Mouse (Mus musculus) natural killer cell, adult 2 months (primary cell): ENCODE data around the gene Arhgap44.

Source experiments
- DNase-seq, 2 experiments: peaks; one replicate each; pipeline ENCODE4 v3.0.0; 2022; ENCODE audit warnings: low spot score in 2 of 2

The Arhgap44 gene

DNA sequence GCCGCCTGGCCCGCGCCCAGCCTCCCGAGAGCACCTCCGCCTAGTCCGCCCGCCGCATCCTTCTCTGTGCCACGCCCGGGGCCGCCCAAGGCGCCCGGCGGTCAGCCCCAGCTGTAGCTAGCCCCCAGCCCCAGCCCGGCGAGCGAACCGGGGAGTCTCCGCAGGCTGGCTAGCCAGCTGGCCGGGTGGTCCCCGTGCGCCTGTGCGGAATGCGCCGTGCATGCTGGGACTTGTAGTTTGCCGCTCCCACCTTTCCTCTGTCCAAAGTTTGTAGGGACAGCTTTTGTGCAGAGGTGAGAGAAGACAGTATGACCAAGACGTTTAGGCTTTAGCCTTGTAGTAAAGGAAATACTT, at the start of gene Arhgap44:
Gene Arhgap44, minus strand, starts transcription at position 195 of the 354 bp plus-strand sequence.
- DNase-seq: no peak

DNA sequence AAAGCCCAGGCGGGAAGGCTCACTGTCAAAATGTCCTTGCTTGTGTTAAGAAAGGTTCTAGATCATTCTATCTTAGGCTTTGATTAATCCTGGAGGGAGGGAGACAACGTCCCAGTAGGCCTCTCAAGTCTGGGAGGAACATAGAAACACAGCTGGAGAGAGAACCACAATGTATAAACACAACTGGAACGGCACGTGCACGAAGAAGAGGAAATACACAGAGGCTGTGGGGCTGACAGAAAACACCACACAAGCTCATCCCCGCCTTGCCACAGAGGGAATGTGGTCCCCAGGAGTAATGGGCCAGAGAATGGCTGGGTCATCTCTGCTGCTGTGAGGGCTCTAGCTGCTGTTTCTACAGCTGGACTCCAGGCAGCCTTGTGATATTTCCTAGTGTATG, 48.9 kb upstream of the Arhgap44 start:
- DNase-seq: no peak

DNA sequence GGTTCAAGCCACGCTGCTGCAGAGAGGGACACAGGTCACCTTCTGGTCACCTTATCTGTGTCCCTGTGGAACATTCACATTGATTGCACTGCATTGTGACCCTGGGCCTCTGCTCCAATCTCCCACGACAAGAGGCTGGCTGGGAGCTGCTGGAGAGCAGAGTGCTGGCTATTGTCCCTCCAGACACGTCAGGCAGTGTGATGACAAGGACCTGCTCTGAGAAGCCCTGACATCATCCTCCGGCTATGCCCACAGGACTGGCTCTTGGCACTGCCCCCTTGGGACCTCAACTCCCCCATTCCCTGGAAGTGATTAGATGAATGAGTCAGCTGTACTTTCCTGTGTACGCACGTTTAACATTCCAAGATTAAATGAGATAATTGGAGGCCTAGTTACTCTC, 46.7 kb upstream of the Arhgap44 start:
- no peak for DNase-seq

DNA sequence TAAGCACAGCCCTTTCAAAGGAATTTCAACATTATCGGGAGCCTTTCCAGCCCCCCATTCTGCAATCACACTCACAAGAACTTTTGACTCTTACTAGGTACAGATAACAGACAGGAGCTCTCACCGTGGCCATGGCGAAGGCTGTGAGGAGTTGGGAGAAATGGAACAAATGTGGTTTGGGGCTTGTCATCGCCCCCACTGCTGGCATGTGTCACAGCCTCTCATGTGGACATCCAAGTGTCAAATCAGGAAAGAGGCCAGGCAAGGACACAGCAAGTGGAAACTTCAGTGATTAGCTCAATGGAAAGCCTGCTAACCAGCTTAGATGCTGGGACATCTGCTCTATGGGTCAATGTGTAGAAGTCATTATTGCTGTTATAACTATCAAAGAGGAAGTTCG, 42.5 kb upstream of the Arhgap44 start:
- DNase-seq: no peak

DNA sequence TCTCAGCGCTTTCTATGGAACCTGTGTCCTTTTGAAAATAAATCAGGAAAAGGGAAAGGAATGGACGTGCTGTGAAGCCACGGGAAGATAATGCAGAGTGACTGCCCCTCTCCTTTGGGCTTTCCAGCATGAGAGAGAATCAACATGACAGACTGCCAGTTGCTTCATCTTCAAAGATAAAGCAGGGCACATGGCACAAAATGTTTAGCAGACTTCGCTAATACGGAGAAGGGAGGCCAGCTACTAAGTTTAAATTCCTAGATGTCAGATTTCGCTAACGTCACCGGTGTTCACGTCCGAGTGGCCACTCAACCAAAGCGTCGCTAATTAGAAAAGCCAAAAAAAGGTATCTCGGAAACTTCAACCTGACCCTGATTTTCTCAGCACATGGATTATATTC, 41.9 kb upstream of the Arhgap44 start:
- DNase-seq: no peak

DNA sequence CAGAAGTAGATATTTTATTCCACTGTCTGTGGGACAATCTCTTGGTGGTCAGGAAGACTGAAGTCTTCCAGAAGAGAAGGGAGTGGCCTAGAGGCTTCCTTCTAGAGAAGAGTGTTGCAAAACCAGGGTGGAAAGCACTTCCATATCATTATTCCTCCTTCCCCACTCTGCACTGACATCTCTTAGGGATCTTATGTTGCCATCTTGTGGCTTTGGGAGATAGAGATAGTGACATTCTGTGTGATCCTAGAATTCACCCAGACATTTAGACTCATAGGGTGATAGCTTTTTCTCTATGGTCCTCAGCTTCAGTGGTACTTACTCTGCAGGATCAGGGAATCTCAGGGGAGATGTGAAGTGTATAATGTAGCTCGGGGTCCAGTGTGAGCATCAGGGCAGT, 40.3 kb upstream of the Arhgap44 start:
- no peak for DNase-seq

DNA sequence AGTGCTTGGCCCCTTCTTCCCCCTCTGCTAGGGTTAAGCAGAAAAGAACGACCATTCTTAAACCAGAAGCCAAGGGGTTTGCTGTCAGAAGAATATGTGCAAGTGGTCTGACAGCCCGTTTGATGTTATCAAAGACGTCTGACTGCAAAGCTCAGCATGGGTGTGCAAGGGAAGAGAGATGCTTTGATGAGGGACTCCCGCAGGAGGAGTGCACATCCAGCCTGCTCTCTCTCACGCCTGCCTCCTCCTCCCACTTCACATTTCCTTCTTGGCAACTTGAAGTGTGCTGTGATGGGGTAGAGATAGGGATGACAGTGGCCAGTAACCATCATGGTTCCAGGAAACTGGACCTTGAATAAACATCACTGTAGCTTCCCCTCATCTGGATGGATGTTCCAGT, 39.5 kb upstream of the Arhgap44 start:
- no peak for DNase-seq

DNA sequence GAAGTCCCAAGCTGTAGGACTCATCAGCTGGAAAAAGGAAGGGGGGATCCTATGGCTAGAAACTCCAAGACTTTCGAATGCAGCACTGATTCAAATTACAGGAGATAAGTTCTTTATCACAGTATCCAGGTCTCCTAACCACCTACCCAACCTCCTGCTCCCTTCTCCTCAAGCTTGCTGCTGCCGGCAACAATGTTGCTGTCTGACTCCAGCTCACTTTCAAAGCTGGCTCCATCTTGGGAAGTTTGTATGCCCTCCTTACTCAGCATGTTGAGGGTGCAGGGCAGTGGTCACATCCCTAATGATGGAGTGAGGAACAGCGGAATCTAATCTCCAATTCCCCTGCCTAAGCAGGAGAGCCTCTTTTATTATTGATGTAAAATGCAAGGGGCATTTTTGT, 35.3 kb upstream of the Arhgap44 start:
- no peak for DNase-seq

DNA sequence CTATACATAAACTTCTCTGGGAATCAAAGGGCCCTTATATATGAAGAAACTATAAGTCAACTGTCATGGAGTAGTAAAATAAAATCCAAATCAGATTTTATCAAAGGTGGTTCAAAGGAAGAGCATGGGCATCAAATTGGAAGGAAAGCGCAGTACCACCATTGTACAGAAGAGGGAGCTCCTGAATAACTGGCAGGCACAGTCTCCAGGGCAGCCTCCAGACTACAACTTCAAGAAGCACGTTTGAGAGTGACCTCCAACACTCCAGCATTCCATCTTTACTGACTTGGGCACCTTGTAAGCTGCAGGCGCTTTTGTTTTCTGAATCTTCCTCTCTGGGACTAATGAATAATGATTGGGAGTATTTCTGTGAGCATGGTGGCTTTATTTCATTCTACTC, 34.5 kb upstream of the Arhgap44 start:
- no peak for DNase-seq

DNA sequence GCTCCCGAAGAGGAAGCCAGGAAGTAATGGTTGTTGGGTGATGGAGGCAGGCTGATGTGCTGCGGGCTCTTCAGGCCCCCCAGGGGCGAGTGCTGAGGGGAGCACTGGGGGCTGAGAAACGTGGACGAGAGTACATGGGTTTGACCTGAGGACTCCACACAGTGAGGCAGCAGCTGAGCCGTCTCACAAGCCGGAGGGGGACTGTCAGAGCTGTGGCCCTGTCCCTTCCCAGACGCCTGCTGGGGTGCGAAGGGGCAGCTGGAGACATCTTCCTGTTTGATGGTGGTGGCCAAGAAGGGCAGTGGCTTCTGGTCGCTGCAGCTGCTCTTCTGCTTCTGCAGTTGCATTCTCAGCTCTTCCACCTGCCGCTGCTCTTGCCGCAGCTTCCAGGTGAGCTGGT, 24.2 kb upstream of the Arhgap44 start:
- no peak for DNase-seq

DNA sequence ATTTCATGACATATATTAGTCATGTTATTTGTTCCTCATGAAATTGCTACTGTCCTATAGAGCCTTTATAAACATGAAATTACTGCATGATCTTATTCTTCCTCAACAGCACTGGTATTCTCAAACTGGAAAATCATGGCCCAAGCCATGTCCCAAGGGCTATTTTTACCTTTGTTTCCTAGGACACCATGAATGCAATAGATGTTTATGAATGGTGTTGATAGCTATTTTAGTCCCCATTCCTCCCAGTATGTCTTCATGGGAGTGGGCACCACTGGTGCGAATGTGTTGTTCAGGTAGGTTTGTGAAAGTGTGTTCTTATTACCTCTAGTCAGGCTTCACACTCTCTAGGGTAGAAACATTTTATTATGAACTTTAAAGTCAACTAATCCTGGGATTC, 22.4 kb upstream of the Arhgap44 start:
- no peak for DNase-seq

DNA sequence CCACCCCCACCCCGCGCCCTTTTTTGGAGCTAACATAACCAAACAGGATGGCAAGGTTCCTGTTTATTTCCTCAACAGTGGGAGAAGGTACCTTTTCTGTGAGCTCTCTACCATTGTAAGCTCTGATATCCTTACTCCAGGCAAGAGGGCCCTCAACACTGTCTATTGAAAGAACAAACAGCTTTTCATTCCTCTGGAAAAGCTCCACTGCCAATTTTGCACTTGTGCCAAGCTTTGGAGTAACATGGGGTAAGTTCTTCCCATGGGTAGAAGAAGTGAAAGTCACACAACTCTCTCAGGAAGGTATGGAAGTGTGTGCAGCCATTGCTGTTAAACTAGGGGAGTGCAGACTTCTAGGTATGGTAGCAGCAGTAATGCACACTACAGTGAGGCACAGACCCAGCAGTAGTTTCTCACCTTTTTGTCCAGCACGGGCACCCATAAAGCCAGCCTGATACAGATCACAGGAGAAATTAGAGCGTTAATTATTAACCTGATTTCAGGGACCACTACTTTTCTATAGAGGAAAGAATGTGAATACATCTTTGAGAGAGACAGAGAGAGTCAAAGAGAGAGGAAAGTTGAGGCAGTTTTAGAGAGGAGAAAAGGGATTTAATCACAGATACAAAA, 7.5 kb upstream of the Arhgap44 start:
- no peak for DNase-seq

DNA sequence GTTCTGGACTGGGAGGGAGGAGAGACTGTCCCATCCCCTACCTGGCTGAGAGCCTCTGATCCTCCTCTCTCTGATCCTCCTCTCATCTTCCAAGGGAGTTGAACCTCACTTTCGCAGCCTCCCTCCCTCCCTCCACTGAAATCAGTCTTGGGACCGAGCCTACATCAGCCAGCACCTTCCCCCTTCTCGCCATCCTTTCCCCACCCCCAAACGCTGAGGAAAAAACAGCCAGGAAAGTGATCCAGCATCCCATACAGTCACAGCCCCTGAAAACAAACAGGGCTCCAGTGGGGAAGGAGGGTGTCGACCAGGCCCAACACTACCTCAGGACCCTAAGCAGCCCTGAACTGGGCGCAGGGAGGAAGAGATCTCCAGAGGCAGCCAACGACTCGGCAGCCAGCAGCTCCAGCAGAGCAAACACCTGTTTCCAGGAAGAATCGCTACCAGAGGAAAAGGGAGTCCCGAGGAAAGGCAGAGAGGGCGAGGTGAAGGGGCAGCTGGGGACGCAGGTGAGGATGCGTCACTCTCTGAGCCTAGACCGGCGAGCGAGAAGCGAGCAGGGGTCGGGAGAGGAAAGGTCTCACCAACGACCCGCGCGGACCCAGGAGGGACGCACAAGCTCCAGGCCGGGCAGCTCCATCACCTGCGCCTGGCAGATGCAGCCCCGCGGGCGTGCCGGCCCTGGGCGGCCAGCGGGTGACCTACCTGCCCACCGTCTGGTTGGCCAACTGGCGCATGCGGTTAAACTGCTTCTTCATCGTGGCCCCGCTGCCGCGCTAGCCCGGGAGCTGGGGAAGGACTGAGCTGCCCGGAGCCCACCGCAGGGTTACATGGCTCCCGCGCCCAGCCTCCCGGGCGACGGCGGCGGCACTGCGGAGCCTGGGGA, 637 bp downstream of the Arhgap44 start:
- no peak for DNase-seq

DNA sequence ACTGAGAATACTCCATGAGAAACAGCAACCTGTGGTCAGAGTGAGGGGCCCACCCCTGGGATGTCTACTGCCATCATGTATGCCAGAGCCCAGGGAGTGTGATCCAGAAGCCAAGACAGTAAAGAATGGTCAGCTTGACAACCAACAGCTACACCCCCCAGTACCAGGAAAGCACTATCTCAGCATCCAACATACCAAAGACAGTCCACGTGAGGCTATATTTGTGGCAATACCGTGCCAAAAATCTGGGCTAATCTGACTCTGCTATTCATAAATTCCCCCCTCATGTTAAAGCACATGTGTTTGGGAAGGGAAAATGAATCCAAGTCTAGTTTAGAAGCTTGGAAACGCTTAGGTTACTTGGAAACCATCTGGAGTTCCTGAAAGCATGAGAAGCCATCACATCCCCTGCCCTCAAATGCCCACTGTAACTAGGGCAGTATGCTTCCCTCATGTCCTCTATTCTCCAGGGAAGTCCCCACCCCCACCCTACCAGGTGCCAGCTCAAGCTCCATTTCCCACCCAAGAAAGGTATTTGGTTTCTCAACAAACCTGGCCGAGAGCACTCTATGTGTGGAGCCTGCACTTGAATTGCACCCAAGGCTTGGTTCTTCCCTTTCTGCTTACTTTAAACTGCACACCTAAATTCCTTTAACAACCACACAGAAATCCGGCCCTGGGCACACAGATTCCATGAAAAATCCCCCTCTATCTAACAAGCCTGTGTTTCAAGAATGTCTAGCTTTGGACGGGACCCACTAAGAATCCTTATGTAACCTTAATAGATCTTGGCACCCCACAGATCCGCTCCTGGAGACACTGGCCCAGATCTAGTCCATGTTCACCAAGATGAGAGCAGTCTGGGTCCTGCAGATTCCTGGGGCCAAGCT, 1.5 kb downstream of the Arhgap44 start:
- no peak for DNase-seq

DNA sequence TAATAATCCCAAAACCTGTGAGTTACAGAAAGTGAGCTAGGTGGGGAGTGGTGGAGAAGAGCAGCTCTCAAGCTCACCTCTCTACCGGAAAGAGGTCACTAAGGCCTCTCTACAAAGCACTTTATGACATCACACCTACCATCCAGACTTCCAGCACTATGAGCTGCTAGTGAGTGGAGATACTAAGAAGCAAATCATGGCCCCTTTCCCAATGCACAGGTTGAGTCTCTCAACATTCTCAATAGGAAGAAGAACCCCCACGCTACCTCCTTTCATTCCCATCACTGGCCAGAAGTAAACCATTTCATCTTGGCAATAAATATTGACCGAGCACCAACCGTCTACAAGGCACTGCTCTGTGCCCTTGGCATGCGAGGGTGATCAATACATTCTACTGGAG, 3.0 kb downstream of the Arhgap44 start, which contains the start of gene 1700086D15Rik:
Gene 1700086D15Rik, minus strand, starts transcription at position 101 of the 400 bp plus-strand sequence.
- no peak for DNase-seq

DNA sequence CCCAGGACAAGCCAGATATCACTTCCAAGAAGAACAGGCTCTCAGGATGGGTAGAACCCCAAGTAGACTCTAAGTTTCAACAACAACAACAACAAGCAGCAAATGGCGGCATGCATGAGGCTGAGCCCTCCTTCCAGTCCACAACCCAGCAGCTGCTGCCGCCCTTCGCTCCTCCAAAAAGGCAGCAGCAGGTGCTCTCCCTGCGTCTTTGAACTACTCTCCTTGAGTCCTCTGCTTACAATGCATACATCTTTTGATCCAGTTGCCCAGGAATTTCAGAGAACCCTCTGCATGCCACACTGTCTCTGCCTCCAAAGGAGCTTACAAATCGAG, 4.1 kb downstream of the Arhgap44 start:
- DNase-seq: no peak

DNA sequence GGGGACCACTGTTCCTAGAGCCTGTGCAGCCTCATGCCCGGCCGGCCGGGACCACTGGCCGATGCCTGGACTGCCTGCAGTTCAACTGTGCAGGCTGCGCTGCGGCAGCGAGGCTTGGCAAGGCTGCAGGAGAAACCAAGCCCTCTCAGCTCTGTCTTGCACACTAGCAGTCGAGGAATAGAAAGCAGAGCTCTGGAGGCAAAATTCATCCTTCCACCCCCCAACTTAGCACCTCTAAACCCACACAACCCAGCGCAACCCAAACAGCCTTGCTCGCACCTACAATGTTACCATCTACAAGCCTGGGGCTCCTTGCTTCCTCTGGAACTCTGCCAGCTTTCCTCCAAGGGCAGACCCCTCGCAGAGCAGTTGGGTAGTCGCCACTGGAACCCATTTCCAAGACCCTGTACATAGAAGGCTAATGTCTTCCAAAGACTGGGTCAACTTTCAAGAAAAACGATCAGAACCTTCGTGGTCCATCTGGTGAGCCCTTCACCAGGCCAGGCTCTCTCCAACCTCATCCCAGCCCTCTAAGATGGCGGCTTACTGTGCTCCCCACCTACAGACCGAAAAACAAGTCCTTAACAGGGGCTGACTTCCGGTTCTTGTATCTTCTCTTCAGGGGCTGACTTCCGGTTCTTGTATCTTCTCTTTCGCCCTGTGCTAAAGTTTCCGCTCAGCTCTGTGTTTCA, 4.6 kb downstream of the Arhgap44 start:
- no peak for DNase-seq

DNA sequence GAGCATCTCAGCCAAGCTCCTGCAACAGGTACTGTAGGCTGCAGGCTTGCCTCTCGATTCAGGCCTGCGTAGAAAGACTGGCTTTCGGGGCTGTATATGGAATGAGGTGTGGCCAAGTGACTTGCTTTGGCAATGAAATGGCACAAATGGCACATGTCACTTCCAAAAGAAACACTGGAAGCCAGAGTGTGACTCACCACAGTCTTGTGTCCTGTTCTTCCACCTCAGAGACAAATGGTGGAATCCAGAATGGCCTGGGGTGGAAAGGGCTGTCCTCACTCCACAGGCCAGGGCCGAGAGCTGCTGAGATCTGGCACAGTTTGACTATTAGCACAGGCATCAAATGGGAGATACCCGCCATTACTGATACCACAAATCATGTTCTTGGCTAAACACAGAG, 9.8 kb downstream of the Arhgap44 start:
- no peak for DNase-seq

DNA sequence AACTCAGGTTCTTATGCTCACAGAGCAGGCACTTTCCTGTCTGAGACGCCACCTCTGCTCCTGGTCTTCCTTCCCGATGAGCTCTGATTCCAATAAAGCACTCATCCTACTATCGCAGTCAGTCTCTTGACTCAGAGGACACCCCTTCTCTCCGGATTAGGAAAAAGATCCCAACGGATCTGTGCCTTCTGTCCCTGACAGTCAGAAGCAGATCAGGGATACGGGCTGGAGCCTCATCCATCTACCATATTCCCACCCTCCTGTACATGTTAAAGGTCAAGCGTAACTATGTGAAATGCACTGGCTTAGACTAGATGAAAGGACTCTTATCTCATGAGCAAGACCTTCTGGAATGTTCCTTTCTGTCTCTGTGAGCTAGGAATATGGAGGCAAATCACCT, 14.3 kb downstream of the Arhgap44 start:
- DNase-seq: no peak

DNA sequence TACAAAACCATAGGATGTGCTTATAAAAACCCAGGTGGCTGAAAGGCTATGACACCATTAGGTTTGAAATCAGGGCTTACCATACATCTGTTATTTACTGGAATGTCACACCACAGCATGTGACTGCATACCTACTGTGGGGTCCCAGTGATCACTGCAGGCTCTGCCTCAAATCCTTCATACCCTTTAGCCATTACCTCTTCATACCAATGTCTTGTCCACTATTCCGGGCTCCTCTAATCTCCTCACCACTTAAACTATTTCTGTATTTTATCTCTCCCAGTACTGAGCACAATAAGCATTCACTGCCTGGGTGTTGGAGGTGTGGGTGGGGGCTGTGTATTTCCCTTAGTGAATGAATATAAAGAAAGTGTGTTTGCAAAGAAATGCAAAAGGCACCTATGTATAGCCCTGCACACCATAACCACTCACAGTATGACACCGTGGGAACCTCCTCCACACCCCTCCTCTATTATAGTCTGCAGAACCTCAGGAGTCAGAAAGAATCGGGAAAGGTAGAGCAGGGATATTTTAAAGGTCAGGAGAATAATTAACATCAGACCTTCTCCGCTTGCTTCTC, 19.8 kb downstream of the Arhgap44 start:
- DNase-seq: no peak

DNA sequence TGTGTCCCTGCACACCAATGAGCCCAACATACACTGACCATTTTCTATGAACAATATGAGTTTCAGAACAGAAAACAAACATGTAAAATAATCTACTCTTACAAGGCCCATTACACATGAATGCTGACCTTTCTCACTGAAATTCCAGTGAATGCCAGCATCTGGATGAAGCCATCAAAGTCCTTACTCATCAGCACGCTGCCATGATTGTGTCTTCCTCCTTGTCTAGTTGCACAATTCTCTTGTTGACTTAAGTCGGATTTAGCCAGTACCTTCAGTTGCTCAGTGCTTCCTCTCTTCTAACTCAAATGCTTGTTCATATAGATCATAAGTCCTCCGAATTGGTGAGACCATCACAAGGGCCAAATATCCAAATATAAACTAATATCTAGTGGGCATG, 23.7 kb downstream of the Arhgap44 start:
- no peak for DNase-seq
